Mouse (Mus musculus) left cerebral cortex, postnatal 36 days (tissue): Measurements from ENCODE around the gene B230219D22Rik. TPM values are rescaled to one million over a fixed set of nuclear protein-coding genes. Genes with fewer than 3 reads are reported as not detected.
"Not testable (repeated sequence)": the region's sequence is repeated elsewhere in the genome, so short reads cannot be mapped to it uniquely, and the experiment has no call there.

ENCODE experiments used
- DNase-seq, 2 experiments: peaks; one replicate each; pipeline ENCODE4 v3.0.0; 2021 to 2022; ENCODE audit warnings: low spot score in 2 of 2, mixed read lengths in 1 of 2
- intact Hi-C: fragments of 180-260 bp; cut with DNase I; formaldehyde crosslinking; loops from one replicate; pipeline ENCODE4 v1.15.1; 2025
- total RNA-seq, 2 experiments: library from RNA; stranded (reverse); gene quantifications; 2 replicates each; pipeline ENCODE4 v1.2.3; 2021

The B230219D22Rik gene
- total RNA-seq, result 10 to 100 TPM; 79.7 to 81.6 TPM

- peak; percentile 88 to 90 for DNase-seq
- intact Hi-C loops, result loop anchor here (1.0 to 2.0 kb wide), 2 partner anchors 22 to 35 kb away; partner anchors contain the start of genes Pcbd2 and Txndc15
Observed at GRCm38 (mm10) chr13:55692535-55693242, at the start of gene B230219D22Rik. Gene B230219D22Rik, plus strand, starts transcription at chr13:55693124.

- no peak for DNase-seq
- intact Hi-C loops, result no loop called here
Observed at GRCm38 (mm10) chr13:55644525-55644924, 48.4 kb upstream of the B230219D22Rik start.

GRCm38 (mm10) chr13:55650098-55650497, 42.8 kb upstream of the B230219D22Rik start:
- no peak for DNase-seq
- intact Hi-C loops, result no loop called here

GRCm38 (mm10) chr13:55650980-55651379, 41.9 kb upstream of the B230219D22Rik start:
- intact Hi-C loops, result no loop called here
- DNase-seq, result no peak

- DNase-seq, result no peak
- intact Hi-C loops, result no loop called here
Observed at GRCm38 (mm10) chr13:55668550-55668949, 24.4 kb upstream of the B230219D22Rik start.

GRCm38 (mm10) chr13:55672711-55673110, 20.2 kb upstream of the B230219D22Rik start:
- intact Hi-C loops, result no loop called here
- DNase-seq, result no peak

- intact Hi-C loops, result no loop called here
- DNase-seq, result no peak
Observed at GRCm38 (mm10) chr13:55677364-55677763, 15.6 kb upstream of the B230219D22Rik start.

GRCm38 (mm10) chr13:55682201-55682600, 10.7 kb upstream of the B230219D22Rik start:
- intact Hi-C loops, result no loop called here
- DNase-seq, result no peak

GRCm38 (mm10) chr13:55683581-55683980, 9.3 kb upstream of the B230219D22Rik start:
- no peak for DNase-seq
- intact Hi-C loops, result no loop called here

GRCm38 (mm10) chr13:55686107-55686633, 6.8 kb upstream of the B230219D22Rik start:
- DNase-seq, result no peak
- intact Hi-C loops, result no loop called here

GRCm38 (mm10) chr13:55687927-55688602, 4.9 kb upstream of the B230219D22Rik start:
- intact Hi-C loops, result no loop called here
- no peak for DNase-seq

GRCm38 (mm10) chr13:55693243-55693721, 358 bp downstream of the B230219D22Rik start:
- DNase-seq, result no peak
- intact Hi-C loops, result loop anchor here (2.0 kb wide), 1 partner anchor 22 kb away; the partner anchor contains the start of gene Txndc15

GRCm38 (mm10) chr13:55694110-55694509, 1.2 kb downstream of the B230219D22Rik start:
- intact Hi-C loops, result no loop called here
- DNase-seq, result no peak

GRCm38 (mm10) chr13:55695989-55696388, 3.1 kb downstream of the B230219D22Rik start:
- DNase-seq, intact Hi-C loops: not testable (repeated sequence)

- intact Hi-C loops, result no loop called here
- no peak for DNase-seq
Observed at GRCm38 (mm10) chr13:55704301-55704700, 11.4 kb downstream of the B230219D22Rik start.

GRCm38 (mm10) chr13:55712846-55713245, 19.9 kb downstream of the B230219D22Rik start:
- intact Hi-C loops, result no loop called here
- DNase-seq, result no peak

GRCm38 (mm10) chr13:55714501-55715166, 21.7 kb downstream of the B230219D22Rik start, which contains the start of gene Txndc15:
Gene Txndc15, plus strand, starts transcription at chr13:55714650.
- DNase-seq, result peak; percentile 90
- intact Hi-C loops, result loop anchor here (2.0 kb wide), 1 partner anchor 22 kb away; the partner anchor contains the start of gene B230219D22Rik

- intact Hi-C loops, result loop anchor here (2.0 kb wide), 1 partner anchor 22 kb away; the partner anchor contains the start of gene B230219D22Rik
- DNase-seq, result no peak
Observed at GRCm38 (mm10) chr13:55715167-55715512, 22.2 kb downstream of the B230219D22Rik start.

GRCm38 (mm10) chr13:55715908-55716510, 23.1 kb downstream of the B230219D22Rik start:
- intact Hi-C loops, result loop anchor here (2.0 kb wide), 1 partner anchor 23 kb away; the partner anchor contains the start of gene B230219D22Rik
- DNase-seq, result no peak
